Mouse (Mus musculus) CD4-positive, CD25-positive, alpha-beta regulatory T cell (primary cell): ENCODE data around the gene Il18rap. TPM values are rescaled to one million over a fixed set of nuclear protein-coding genes. Genes with fewer than 3 reads are reported as not detected.

Experiments used
- polyA plus RNA-seq: library from polyadenylated mRNA; unstranded; fragments of 100-300 nt; shearing (Covaris generic); gene quantifications from one replicate; pipeline ENCODE4 v1.2.1, GENCODE M21; 2017

Il18rap gene
- 3.6 TPM for polyA plus RNA-seq

DNA sequence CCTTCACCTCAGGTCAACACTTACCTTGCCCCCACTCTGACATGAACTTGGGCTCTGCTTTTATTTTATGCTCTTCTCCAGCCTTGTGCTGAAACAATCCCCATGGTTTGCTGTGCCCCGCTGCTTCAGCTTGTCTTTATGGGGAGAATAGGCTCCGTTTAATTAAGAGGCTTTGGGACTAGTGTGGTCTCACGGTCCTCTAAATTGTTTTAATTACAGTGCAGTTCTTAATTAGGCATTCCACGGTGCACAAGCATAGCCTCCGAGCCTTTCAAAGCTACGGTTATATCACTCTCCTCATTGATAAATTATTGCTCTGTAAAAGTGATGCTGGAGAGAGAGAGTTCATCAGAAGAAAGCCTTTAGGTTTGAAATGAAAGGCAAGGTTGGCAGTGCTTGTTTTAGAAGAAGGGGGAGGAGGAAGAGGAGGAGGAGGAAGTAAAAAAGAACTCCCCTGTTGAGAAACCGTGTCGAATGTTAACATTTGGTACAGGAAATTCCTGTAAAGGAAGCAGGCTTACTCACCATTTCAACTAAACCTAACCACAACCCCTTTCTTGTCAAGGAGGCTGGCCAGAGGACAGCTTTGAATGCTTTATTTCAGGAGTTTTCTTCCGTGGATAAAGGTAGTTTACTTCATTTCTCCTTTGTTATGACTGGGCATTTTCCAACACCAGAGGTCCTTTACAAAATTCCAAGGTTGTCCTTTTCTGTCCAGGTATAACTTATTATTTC lies at the start of gene Il18rap:
TSS of gene Il18rap (plus strand) at position 512 of the 735 bp plus-strand sequence.

DNA sequence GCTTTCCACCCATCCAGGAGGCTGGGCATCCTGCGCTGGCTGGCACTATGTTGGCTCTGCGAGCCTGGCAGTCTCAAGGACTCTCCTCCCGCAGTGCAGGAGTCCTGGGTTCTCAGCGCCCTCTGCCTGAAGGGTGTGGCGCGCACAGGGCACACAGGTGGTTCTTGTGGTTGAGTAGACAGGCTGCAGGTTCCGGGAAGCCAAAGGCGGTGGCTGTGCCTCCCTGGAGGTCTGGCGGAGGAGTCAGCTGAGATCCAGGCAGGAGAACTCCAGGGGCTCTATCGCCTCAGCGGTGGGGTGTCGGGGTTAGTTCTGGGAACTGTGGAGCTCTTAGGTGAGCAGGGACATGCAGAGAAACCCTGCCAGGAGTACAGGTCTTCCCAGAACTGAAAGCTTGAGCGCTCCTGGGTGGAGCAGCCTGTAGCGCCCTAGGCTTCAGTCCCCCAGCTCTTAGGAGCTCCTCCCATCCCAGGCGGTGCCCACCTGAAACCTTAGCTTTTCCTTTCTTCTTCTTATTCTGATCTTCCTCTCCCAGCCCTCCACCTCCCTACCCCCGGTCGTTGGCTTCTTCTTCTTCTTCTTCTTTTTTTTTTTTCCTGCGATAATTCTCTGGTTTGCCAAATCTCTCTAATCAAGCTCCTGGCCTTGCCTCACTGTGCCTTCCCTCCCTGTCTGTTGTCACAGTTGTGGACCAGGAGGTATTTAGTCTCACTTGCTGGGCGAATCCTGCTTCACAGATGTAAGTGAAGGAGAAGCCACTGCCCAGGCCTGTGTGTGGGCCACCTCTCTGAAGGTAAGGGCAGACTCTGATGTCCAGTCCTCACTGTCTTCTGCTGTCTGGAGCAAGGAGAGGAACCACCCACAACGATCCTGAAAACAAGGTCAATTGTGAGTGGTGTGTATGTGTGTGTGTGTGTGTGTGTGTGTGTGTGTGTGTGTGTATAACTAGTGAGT lies 49.4 kb upstream of the Il18rap start, which contains the start of gene Il18r1:
TSS of gene Il18r1 (plus strand) at position 76 of the 954 bp plus-strand sequence.

DNA sequence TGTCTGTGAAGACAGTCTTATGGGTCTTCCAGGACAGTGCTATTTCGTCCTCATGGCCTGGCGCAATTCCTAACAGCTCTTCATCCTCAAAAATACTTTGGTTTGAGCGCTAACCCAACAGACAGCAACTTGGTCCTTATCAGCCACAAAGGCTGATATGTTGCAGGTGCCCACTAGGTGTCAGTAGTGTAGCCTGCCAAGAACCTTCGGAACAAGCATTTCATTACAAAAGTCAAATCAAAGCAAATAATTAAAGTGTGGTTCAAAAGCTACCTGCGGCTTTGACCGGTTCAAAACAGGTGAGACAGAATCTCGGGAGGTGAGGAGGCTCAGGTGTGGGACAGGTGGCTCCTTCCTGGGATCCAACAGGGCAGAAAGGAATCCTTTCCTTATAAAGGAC lies 64.6 kb downstream of the Il18rap start, which contains the start of gene Slc9a4:
TSS of gene Slc9a4 (plus strand) at position 298 of the 400 bp plus-strand sequence.

Other genes starting within 250 kb of the Il18rap start
- 3.0 TPM for gene Il1rl2, start 190.8 kb upstream of the Il18rap start, polyA plus RNA-seq
- 13.1 TPM for gene Il1rl1, start 85.8 kb upstream of the Il18rap start, polyA plus RNA-seq
- 21.9 TPM for gene Il18r1, start 49.8 kb upstream of the Il18rap start, polyA plus RNA-seq
- gene Slc9a4, start 64.7 kb downstream of the Il18rap start, polyA plus RNA-seq, result not detected
- not detected for gene Slc9a2, start 165.2 kb downstream of the Il18rap start, polyA plus RNA-seq